Mouse (Mus musculus) thymus, adult 2 months (tissue): ENCODE measurements around the gene C1qtnf12.

ENCODE experiments used
- CTCF ChIP-seq: fragments of 200-500 bp; IDR thresholded peaks from 2 replicates; pipeline ENCODE4 v1.5.1; 2012; ENCODE audit warnings: mild to moderate bottlenecking, control low read depth, low read length, moderate library complexity, borderline replicate concordance; ENCODE audit not compliant: control insufficient read depth, poor library complexity, insufficient read depth; ENCODE audit errors: extremely low read depth
- POLR2A ChIP-seq: fragments of 200-500 bp; IDR thresholded peaks from 2 replicates; pipeline ENCODE4 v1.6.1; 2012; ENCODE audit warnings: mild to moderate bottlenecking, low read length, control low read depth, moderate library complexity; ENCODE audit not compliant: control insufficient read depth, poor library complexity, insufficient read depth; ENCODE audit errors: extremely low read depth

DNA sequence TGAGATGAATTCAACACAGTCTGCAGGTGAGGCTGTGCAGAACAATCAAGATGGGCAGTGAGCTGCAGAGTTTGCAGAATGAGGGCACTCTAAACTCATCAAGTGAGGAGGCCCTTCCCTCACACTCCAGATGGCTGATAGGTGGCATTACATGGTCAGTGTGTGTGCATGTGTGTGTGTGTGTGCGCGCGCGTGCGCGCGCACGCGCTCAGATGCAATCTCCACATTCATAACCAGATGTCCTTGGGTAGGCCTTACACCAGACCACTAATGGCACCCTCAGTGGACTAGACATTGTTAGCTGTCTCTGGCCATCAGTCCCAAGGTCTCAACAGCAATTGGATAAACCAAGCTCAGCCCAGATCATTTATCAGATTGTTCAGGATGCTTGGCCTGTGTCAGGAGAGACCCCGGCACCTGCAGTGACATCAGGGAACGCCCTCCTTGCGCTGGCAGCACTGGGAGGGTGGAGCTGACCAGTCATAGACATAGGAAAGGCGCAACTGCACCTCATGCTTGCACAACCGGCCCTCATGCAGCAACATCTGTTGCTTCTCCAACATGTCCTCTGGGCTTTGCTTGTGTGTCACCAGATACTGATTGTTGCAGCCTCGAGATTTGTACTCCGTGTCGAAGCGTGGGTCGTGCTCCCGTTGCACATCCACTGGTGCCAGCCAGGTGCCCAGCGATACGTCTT lies 29.2 kb downstream of the C1qtnf12 start:
- TF ChIP-seq CTCF (no peak), POLR2A (no peak)
